Mouse (Mus musculus) cerebellum, postnatal 10 days (tissue): Measurements from ENCODE around the gene Resf1.
A peak's percentile ranks its signal among the peaks of the same experiment; 100 is the strongest.
"Not testable (repeated sequence)": the region's sequence is repeated elsewhere in the genome, so short reads cannot be mapped to it uniquely, and the experiment has no call there.

Experiments used
- DNase-seq, 2 experiments: peaks; one replicate each; pipeline ENCODE4 v3.0.0; 2021; ENCODE audit warnings: mixed read lengths in 2 of 2

The Resf1 gene

DNA sequence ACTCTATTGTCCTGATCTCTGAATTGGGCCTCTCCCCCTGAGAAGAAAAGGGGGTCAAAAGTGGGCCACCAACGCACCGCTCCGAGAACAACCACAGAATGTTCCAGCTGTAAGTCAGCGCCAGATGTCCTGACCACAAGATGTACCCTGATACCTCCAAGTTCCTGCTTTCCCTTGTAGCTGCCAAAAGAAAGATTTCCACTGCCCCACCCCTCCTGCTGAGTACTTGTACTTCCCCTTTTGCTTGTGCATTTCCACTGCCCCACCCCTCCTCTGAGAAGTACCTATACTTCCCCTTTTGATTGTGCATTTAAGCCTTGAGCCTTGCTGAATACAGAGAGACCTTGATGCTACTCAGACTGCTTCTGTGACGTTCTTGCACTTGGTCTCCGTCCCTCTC is 39.0 kb downstream of the Resf1 start:
- not testable (repeated sequence) for DNase-seq

DNA sequence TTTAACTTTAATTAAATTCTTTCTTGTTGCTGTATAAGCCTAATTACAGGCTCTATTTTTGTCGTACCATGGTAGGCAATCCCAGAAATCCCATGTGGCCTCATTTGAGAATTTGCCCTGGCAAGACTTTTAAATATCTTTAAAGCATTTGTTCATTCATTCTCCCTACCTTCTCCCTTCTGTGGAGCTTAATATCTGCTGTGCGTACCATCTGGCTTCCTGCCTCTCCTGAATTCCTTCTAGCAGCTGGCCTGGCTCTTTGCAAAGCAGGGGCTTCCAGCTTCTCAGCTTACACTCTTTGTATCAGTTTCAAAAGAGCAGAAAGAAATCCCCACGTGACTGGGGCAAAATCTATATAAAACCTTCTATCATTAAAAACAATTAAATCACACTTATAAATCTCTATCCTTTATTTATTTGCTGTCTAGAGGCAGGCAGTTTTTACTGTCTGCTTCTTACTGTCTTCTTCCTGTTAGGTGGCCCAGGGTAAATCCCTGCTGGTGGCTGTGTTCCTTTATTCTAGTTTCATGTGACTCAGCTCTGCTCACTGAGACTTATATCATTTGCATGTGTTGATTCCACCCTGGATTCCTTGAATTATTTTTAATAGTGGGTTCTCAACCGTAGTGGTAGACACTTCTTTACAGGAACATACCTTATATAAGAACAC is 45.7 kb downstream of the Resf1 start:
- peak; percentile 5 to 12 for DNase-seq

DNA sequence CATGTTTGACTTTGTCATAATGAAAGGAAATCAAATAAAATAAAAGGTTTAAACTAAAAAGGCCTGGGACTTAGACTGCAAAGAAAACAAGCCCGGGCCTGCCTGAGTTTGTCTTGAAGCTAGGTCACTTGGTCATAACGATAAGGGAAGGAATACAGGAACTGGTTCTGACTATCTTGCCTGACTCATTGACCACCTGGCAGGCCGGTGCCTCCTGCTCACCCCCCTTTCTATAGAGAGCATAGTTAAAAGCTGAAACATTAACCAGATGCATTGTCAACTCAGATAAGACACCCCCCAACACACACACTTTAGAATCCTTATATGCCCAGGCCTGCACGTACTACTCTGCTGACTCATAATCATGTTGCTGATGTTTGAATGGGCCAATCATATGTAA is 46.6 kb downstream of the Resf1 start:
- DNase-seq = not testable (repeated sequence)

DNA sequence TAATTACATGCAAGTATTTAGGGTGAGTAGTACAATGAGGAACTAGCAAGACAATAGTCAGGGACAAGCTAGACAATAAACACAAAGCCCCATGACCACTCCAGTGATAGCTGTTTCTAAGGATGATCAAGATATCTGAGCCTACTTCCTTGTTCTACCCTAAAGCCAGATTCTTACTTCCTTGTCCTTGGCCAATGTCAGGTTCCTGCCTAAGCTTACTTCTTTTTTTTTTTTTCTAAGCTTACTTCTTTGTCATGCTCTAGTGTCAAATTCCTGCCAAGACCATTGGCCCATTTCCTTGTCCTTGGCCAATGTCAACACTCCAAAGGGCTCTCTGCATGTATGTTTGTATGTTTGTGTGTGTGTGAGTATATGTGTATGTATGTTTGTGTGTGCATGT is 47.9 kb downstream of the Resf1 start:
- DNase-seq = no peak

DNA sequence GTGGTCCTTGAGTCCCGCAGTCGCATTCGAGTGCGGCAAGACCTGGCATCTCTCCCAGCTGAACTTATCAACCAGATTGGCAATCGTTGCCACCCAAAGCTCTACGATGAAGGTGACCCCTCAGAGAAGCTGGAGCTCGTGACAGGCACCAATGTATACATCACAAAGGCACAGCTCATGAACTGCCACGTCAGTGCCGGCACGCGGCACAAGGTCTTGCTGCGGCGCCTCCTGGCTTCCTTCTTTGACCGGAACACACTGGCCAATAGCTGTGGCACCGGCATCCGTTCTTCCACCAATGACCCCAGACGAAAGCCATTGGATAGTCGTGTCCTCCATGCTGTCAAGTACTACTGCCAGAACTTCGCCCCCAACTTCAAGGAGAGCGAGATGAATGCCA is 53.3 kb downstream of the Resf1 start:
- not testable (repeated sequence) for DNase-seq

DNA sequence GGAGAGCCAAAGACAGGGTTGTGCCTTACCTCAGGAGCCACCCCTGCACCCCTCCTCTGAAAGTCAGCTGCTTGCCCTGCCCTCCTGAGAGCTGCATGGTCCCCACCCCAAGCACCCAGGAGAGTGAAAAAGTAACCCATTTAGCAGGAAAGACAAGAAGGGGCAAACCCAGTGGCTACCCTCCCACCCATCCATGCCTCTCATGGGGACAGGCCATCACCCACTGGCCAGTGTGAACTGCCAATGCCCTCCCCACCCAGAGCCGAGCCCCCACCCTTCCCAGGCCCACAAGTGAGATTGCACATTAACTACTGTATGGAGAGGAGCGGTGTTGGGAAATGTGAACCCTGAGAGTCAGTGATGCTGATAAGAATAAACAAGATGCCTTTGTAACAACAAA is 56.8 kb downstream of the Resf1 start:
- not testable (repeated sequence) for DNase-seq

DNA sequence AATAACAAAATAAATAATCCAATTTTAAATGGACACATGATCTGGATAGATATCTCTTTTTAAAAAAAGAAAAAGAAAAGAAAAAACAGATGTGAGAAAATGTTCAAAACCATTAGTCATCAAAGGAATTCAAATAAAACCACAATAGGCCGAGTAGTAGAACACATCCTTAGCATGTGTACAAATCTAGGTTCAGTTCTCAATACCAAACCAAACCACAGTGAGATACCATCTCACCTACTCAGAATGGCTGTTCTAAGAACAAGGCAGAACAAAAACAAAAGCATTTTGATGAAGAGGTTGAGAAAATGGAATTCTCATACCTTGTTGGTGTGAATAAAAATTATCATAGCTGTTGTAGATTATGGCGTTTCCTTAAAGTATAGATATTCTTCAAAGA is 57.2 kb downstream of the Resf1 start:
- DNase-seq = no peak

DNA sequence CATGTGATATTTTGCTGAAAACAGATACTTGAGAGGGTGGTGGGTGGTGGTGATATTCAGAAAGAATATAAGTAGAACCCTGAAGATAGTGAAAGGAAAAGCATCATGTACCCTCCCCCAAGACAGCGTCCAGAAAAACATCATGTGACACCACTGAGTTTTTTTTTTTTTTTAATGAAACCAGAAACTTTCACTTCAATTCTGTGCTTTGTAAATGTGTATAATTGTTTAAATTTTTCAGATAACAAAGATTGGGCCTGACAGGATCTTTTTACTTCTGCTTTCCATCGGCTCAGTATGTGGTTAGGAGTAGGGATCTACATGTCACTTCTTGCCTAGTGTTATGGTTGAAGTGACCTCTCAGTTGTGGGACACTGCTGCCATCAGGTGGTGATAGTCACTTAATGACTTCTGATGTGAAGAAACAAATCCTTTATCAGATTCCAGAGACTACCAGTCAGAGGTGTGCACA is 65.8 kb downstream of the Resf1 start:
- peak; percentile 75 to 78 for DNase-seq

DNA sequence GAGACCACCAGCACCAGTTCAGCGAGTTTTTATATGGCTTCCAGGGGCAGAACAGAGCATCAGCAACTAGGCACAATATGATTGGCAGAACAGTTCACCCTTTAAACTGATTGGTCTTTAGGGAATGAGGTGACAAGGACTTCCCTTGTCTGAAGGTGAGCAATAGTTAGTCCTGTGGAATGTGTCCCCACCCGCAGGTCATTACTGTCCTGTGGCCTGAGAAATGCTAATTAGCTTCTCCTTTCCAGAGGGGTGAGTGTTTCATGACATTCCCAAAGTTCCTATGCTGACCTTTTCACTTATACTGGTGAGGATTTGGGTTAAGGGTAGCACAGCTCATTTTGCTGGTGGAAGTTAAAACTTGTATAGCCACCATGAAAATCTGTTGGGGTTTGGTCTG is 74.3 kb downstream of the Resf1 start:
- DNase-seq = no peak
